Mouse (Mus musculus): ENCODE measurements at regions not wholly inside any gene's neighbourhood (a gene's known extent, or its start where the extent isn't known, plus 50 kb on each side); places are given as distances from the start of the nearest gene placed in this dataset.

GRCm38 (mm10) chr19:57541693-57542314 lies 69.0 kb upstream of the Atrnl1 start:
- Histone ChIP-seq H3K27me3 (ENCODE audit: control insufficient read depth, insufficient read depth, low read length) (no peaks in the 10 kb centered on the region), H3K4me3 (ENCODE audit: extremely low read depth, insufficient read depth, insufficient read length) (no peak overlapping the region), H3K36me3 (ENCODE audit: control insufficient read depth, insufficient read depth, low read length) (no peaks in the 10 kb centered on the region), H3K4me1 (ENCODE audit: control insufficient read depth, insufficient read depth, insufficient read length) (peaks cover 7% of the 10 kb centered on the region), H3K27ac (ENCODE audit: insufficient read depth, low read length) (no peak overlapping the region)
- no peak for DNase-seq (ENCODE audit: low read depth in 1 of 2, low spot score in 2 of 2)
- no peak for TF ChIP-seq POLR2A (IDR thresholded peaks at IDR 0.05; ENCODE audit: low read depth, low read length)
- TF ChIP-seq CTCF (IDR thresholded peaks at IDR 0.05; ENCODE audit: extremely low read depth, insufficient read depth, insufficient read length, insufficient replicate concordance): no peak
- 89% methylated on average over 8 of the region's 8 CpGs for WGBS

GRCm38 (mm10) chr19:57542506-57542905 lies 68.3 kb upstream of the Atrnl1 start:
- no peak for DNase-seq (ENCODE audit: low read depth in 1 of 2, low spot score in 2 of 2)
- peaks cover 7% of the 10 kb centered on the region for H3K4me1 ChIP-seq (ENCODE audit: control insufficient read depth, insufficient read depth, insufficient read length)
- 91% methylated on average over 5 of the region's 5 CpGs for WGBS
- no peaks in the 10 kb centered on the region for H3K27me3 ChIP-seq (ENCODE audit: control insufficient read depth, insufficient read depth, low read length)
- TF ChIP-seq POLR2A (IDR thresholded peaks at IDR 0.05; ENCODE audit: low read depth, low read length) (no peak), CTCF (IDR thresholded peaks at IDR 0.05; ENCODE audit: extremely low read depth, insufficient read depth, insufficient read length, insufficient replicate concordance) (no peak)
- no peaks in the 10 kb centered on the region for H3K36me3 ChIP-seq (ENCODE audit: control insufficient read depth, insufficient read depth, low read length)
- no peak overlapping the region for H3K4me3 ChIP-seq (ENCODE audit: extremely low read depth, insufficient read depth, insufficient read length)
- no peak overlapping the region for H3K27ac ChIP-seq (ENCODE audit: insufficient read depth, low read length)

- no peak for TF ChIP-seq CTCF (IDR thresholded peaks at IDR 0.05; ENCODE audit: extremely low read depth, insufficient read depth, insufficient read length, insufficient replicate concordance)
- TF ChIP-seq POLR2A (IDR thresholded peaks at IDR 0.05; ENCODE audit: low read depth, low read length): no peak
- Histone ChIP-seq H3K36me3 (ENCODE audit: control insufficient read depth, insufficient read depth, low read length) (no peaks in the 10 kb centered on the region), H3K4me3 (ENCODE audit: extremely low read depth, insufficient read depth, insufficient read length) (no peak overlapping the region), H3K27me3 (ENCODE audit: control insufficient read depth, insufficient read depth, low read length) (no peaks in the 10 kb centered on the region), H3K4me1 (ENCODE audit: control insufficient read depth, insufficient read depth, insufficient read length) (peaks cover 11% of the 10 kb centered on the region), H3K27ac (ENCODE audit: insufficient read depth, low read length) (no peak overlapping the region)
- WGBS: 49% methylated on average over 13 of the region's 13 CpGs
- no peak for DNase-seq (ENCODE audit: low read depth in 1 of 2, low spot score in 2 of 2)
Measured at GRCm38 (mm10) chr19:57543681-57544214, 67.1 kb upstream of the Atrnl1 start.

GRCm38 (mm10) chr19:57544229-57544879 lies 66.5 kb upstream of the Atrnl1 start:
- H3K27me3 ChIP-seq (ENCODE audit: control insufficient read depth, insufficient read depth, low read length): no peaks in the 10 kb centered on the region
- no peaks in the 10 kb centered on the region for H3K36me3 ChIP-seq (ENCODE audit: control insufficient read depth, insufficient read depth, low read length)
- H3K27ac ChIP-seq (ENCODE audit: insufficient read depth, low read length): no peak overlapping the region
- no peak for DNase-seq (ENCODE audit: low read depth in 1 of 2, low spot score in 2 of 2)
- peaks cover 11% of the 10 kb centered on the region for H3K4me1 ChIP-seq (ENCODE audit: control insufficient read depth, insufficient read depth, insufficient read length)
- no peak overlapping the region for H3K4me3 ChIP-seq (ENCODE audit: extremely low read depth, insufficient read depth, insufficient read length)
- WGBS: 92% methylated on average over 17 of the region's 17 CpGs
- no peak for TF ChIP-seq CTCF (IDR thresholded peaks at IDR 0.05; ENCODE audit: extremely low read depth, insufficient read depth, insufficient read length, insufficient replicate concordance)
- no peak for TF ChIP-seq POLR2A (IDR thresholded peaks at IDR 0.05; ENCODE audit: low read depth, low read length)

- no peak for TF ChIP-seq CTCF (IDR thresholded peaks at IDR 0.05; ENCODE audit: extremely low read depth, insufficient read depth, insufficient read length, insufficient replicate concordance)
- TF ChIP-seq POLR2A (IDR thresholded peaks at IDR 0.05; ENCODE audit: low read depth, low read length): no peak
- H3K4me1 ChIP-seq (ENCODE audit: control insufficient read depth, insufficient read depth, insufficient read length): peaks cover 11% of the 10 kb centered on the region
- WGBS: 47% methylated on average over 2 of the region's 2 CpGs
Measured at GRCm38 (mm10) chr19:57545071-57545470, 65.8 kb upstream of the Atrnl1 start.

GRCm38 (mm10) chr19:57546039-57546438 lies 64.8 kb upstream of the Atrnl1 start:
- Histone ChIP-seq H3K4me3 (ENCODE audit: extremely low read depth, insufficient read depth, insufficient read length) (no peak overlapping the region), H3K36me3 (ENCODE audit: control insufficient read depth, insufficient read depth, low read length) (no peaks in the 10 kb centered on the region), H3K27ac (ENCODE audit: insufficient read depth, low read length) (no peak overlapping the region), H3K4me1 (ENCODE audit: control insufficient read depth, insufficient read depth, insufficient read length) (peaks cover 11% of the 10 kb centered on the region), H3K27me3 (ENCODE audit: control insufficient read depth, insufficient read depth, low read length) (no peaks in the 10 kb centered on the region)
- TF ChIP-seq POLR2A (IDR thresholded peaks at IDR 0.05; ENCODE audit: low read depth, low read length) (no peak), CTCF (IDR thresholded peaks at IDR 0.05; ENCODE audit: extremely low read depth, insufficient read depth, insufficient read length, insufficient replicate concordance) (no peak)
- peak in 1 of 2 experiments; percentile 37 for DNase-seq (ENCODE audit: low read depth in 1 of 2, low spot score in 2 of 2)
- 83% methylated on average over 2 of the region's 2 CpGs for WGBS

More at GRCm38 (mm10) chr19:57545071-57545470, 65.8 kb upstream of the Atrnl1 start:
- Histone ChIP-seq H3K36me3 (ENCODE audit: control insufficient read depth, insufficient read depth, low read length) (no peaks in the 10 kb centered on the region), H3K27ac (ENCODE audit: insufficient read depth, low read length) (no peak overlapping the region), H3K4me3 (ENCODE audit: extremely low read depth, insufficient read depth, insufficient read length) (no peak overlapping the region), H3K27me3 (ENCODE audit: control insufficient read depth, insufficient read depth, low read length) (no peaks in the 10 kb centered on the region)
- peak; percentile 4 to 34 for DNase-seq (ENCODE audit: low read depth in 1 of 2, low spot score in 2 of 2)

GRCm38 (mm10) chr19:57546519-57546918 lies 64.3 kb upstream of the Atrnl1 start:
- Histone ChIP-seq H3K4me1 (ENCODE audit: control insufficient read depth, insufficient read depth, insufficient read length) (peaks cover 11% of the 10 kb centered on the region), H3K27me3 (ENCODE audit: control insufficient read depth, insufficient read depth, low read length) (no peaks in the 10 kb centered on the region), H3K4me3 (ENCODE audit: extremely low read depth, insufficient read depth, insufficient read length) (no peak overlapping the region), H3K27ac (ENCODE audit: insufficient read depth, low read length) (no peak overlapping the region), H3K36me3 (ENCODE audit: control insufficient read depth, insufficient read depth, low read length) (no peaks in the 10 kb centered on the region)
- no peak for DNase-seq (ENCODE audit: low read depth in 1 of 2, low spot score in 2 of 2)
- WGBS: 91% methylated on average over 10 of the region's 10 CpGs
- no peak for TF ChIP-seq CTCF (IDR thresholded peaks at IDR 0.05; ENCODE audit: extremely low read depth, insufficient read depth, insufficient read length, insufficient replicate concordance)
- no peak for TF ChIP-seq POLR2A (IDR thresholded peaks at IDR 0.05; ENCODE audit: low read depth, low read length)
